Mouse (Mus musculus) olfactory bulb, adult 2 months (tissue): ENCODE measurements around the gene Hnrnpll.

Experiments
- CTCF ChIP-seq: fragments of 200-500 bp; IDR thresholded peaks from 2 replicates; pipeline ENCODE4 v1.5.1; 2012; ENCODE audit warnings: low read depth, mild to moderate bottlenecking, low read length, moderate library complexity; ENCODE audit not compliant: insufficient read depth
- POLR2A ChIP-seq: fragments of 200-500 bp; IDR thresholded peaks from 2 replicates; pipeline ENCODE4 v1.6.1; 2012; ENCODE audit warnings: mild to moderate bottlenecking, low read depth, low read length, moderate library complexity; ENCODE audit not compliant: insufficient read depth

- TF ChIP-seq CTCF (no peak), POLR2A (no peak)
Observed at GRCm38 (mm10) chr17:80083223-80083622, 21.1 kb upstream of the Hnrnpll start.
